Mouse (Mus musculus) stomach, postnatal 0 days (tissue): Measurements from ENCODE around the gene Tom1l2. TPM values are rescaled to one million over a fixed set of nuclear protein-coding genes. Genes with fewer than 3 reads are reported as not detected.
A peak's percentile ranks its signal among the peaks of the same experiment; 100 is the strongest.

ENCODE experiments used
- ATAC-seq: fragments of 200-750 bp; cut with Nextera tagmentation; 2 replicates; pipeline ENCODE4 v1.8.0; 2017; ENCODE audit not compliant: low FRiP score, low TSS enrichment
- DNase-seq: peaks from one replicate; pipeline ENCODE4 v3.0.0-alpha.2; 2016; ENCODE audit warnings: low spot score
- H3K27ac ChIP-seq: fragments of 300-500 bp; sonication (generic); replicated peaks from 2 replicates; pipeline ENCODE4 v1.5.1; 2014; ENCODE audit warnings: mild to moderate bottlenecking, control low read depth
- H3K27me3 ChIP-seq: fragments of 300-500 bp; sonication (generic); 2 replicates; pipeline ENCODE4 v1.6.1; 2014; ENCODE audit warnings: low read length; ENCODE audit not compliant: control insufficient read depth, insufficient read depth
- H3K36me3 ChIP-seq: fragments of 300-500 bp; sonication (generic); 2 replicates; pipeline ENCODE4 v1.6.1; 2014; ENCODE audit warnings: low read length, mixed read lengths; ENCODE audit not compliant: control insufficient read depth, insufficient read depth
- H3K4me1 ChIP-seq: fragments of 300-500 bp; sonication (generic); replicated peaks from 2 replicates; pipeline ENCODE4 v1.6.1; 2014; ENCODE audit warnings: antibody characterized with exemption; ENCODE audit not compliant: control insufficient read depth, insufficient read depth
- H3K4me2 ChIP-seq: fragments of 300-500 bp; sonication (generic); replicated peaks from 2 replicates; pipeline ENCODE4 v1.6.1; 2014; ENCODE audit warnings: low read depth, mild to moderate bottlenecking, control low read depth, moderate library complexity
- H3K4me3 ChIP-seq: fragments of 300-500 bp; sonication (generic); 2 replicates; pipeline ENCODE4 v1.5.1; 2014; ENCODE audit warnings: low read depth, low read length, control low read depth
- H3K9ac ChIP-seq: fragments of 300-500 bp; sonication (generic); 2 replicates; pipeline ENCODE4 v1.6.1; 2014; ENCODE audit warnings: mild to moderate bottlenecking, low read length, control low read depth, mixed read lengths
- H3K9me3 ChIP-seq: fragments of 300-500 bp; sonication (generic); 2 replicates; pipeline ENCODE4 v1.6.1; 2016; ENCODE audit warnings: low read length; ENCODE audit not compliant: control insufficient read depth
- CTCF ChIP-seq: IDR thresholded peaks from 2 replicates; pipeline ENCODE4 v1.5.1; 2016; ENCODE audit warnings: antibody characterized with exemption, low read depth, mild to moderate bottlenecking, moderate library complexity
- EP300 ChIP-seq: optimal IDR thresholded peaks from 2 replicates; pipeline ENCODE3; 2016; ENCODE audit warnings: antibody characterized with exemption
- WGBS: fragments of 180-500 bp; shearing (Covaris S2); extraction: QIAGEN DNeasy Blood & Tissue Kit; methylation state at CpG from one replicate; pipeline ENCODE4 v1.1.7; 2014; 5-methylcytosine and 5-hydroxymethylcytosine counted together
- polyA plus RNA-seq: library from polyadenylated mRNA; unstranded; fragments of >200 nt; fragmentation: Nextera tagmentation; extraction: Ambion mirVana; gene quantifications from 2 replicates; pipeline ENCODE4 v1.2.1, GENCODE M21; 2015

Gene Tom1l2
- polyA plus RNA-seq, 1 experiment from 2014 or later = 15.9 TPM

DNA sequence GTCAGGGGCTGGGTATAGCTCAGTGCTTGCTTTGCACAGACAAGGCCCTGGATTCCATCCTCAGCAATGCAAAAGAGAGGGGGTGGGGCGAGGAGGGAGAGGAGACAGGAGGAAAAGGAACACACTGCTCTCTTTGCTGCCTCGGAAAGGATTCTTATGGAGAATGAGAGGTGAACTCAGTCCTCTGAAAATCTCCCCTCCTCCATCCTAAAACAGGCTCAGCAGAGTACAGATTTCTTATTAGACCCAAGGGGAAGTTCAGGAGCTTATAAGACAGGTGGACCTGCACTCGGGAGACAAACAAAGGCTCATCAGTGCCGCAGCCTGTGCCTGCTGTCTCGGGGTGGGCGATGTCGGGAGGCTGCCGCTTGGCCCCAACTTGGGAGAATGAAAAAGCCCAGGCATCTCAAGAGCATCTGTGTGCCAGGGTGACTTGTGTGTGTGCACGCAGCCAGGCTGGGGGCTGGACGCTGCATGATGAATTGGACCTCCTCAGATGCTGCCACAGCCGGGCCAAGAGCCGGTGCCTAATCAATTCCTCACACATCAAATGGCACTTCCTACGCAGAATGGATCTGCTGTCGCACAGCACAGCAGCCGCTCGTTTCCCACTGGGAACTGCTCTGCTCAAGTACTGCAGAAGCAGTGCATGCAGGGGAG, 32.2 kb upstream of the Tom1l2 start:
- no peak overlapping the region for H3K9ac ChIP-seq
- H3K4me3 ChIP-seq = no peak overlapping the region
- DNase-seq (no peak), ATAC-seq (no peak)
- TF ChIP-seq EP300 = no peak
- no peak for TF ChIP-seq CTCF
- H3K4me2 ChIP-seq = no peak overlapping the region
- no peaks in the 10 kb centered on the region for H3K9me3 ChIP-seq
- H3K36me3 ChIP-seq = no peaks in the 10 kb centered on the region
- H3K27me3 ChIP-seq = no peaks in the 10 kb centered on the region
- WGBS = 8% methylated on average over 16 of the region's 16 CpGs
- H3K27ac ChIP-seq = no peak overlapping the region
- no peaks in the 10 kb centered on the region for H3K4me1 ChIP-seq

DNA sequence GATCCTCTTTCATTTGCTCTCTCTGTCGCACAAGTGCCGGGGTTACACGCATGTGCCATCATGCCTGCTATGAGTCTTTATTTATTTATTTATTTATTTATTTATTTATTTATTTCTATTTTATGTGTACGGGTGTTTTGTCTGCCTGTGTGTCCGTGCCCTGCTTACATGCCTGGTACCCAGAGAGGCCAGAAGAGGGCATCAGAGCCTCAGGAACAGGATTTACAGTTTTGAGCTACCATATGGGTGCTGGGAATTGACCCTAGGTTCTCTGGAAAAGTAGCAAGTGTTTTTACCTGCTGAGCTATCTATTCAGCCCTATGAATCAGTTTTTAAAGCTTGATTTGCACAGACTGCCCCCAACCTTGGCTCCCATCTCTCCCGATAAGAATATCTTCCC, 30.8 kb upstream of the Tom1l2 start:
- Histone ChIP-seq H3K4me1 (no peaks in the 10 kb centered on the region), H3K27ac (no peak overlapping the region), H3K4me3 (no peak overlapping the region), H3K36me3 (no peaks in the 10 kb centered on the region), H3K27me3 (no peaks in the 10 kb centered on the region), H3K4me2 (no peak overlapping the region), H3K9me3 (no peaks in the 10 kb centered on the region), H3K9ac (no peak overlapping the region)
- no peak for DNase-seq
- WGBS = 89% methylated on average over 6 of the region's 6 CpGs
- TF ChIP-seq EP300 = no peak
- peak; percentile 23; the same call in 1 of the 2 replicates for TF ChIP-seq CTCF
- ATAC-seq = no peak

DNA sequence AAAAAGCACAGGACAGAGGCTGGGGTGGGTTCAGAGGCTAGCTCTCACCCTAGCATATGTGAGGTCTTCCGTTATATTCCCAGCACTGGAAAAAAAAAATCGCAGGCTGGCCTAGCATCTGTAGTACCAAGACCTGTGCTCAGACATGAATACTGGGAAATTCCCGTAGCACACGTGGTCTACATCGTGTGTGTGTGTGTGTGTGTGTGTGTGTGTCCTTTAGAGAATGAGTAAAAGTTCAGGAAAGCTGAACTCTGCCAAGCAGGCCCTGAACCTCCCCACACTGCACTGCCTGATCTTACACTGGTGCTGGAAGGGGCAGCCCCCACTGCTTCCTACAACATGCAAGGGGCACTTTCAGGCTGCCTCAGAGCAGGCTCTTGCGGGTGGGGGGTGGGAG, 21.8 kb upstream of the Tom1l2 start:
- H3K9ac ChIP-seq = no peak overlapping the region
- no peak for TF ChIP-seq EP300
- TF ChIP-seq CTCF = no peak

DNA sequence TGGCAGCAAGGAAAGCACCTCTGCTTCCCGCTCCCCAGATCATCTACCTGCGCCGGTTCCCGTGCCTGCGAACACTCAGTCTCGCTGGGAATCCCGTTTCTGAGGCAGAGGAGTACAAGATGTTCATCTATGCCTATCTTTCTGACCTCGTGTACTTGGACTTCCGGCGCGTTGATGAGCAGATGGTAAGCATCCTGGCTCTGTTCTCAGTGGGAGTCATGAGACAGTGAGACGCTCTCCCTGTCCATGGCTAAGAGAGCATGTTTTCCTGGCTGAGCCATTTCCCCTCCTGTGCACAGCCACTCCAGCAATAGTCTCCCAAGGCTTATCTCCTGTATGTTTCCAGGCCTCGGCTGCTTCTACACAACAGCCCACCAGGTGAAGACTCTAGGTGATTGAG, 17.7 kb upstream of the Tom1l2 start:
- H3K27ac ChIP-seq = no peak overlapping the region
- no peak for ATAC-seq
- no peaks in the 10 kb centered on the region for H3K9me3 ChIP-seq
- TF ChIP-seq EP300 (no peak), CTCF (no peak)
- no peak for DNase-seq
- no peak overlapping the region for H3K4me3 ChIP-seq
- H3K36me3 ChIP-seq = no peaks in the 10 kb centered on the region
- H3K9ac ChIP-seq = no peak overlapping the region
- no peaks in the 10 kb centered on the region for H3K27me3 ChIP-seq
- H3K4me1 ChIP-seq = no peaks in the 10 kb centered on the region; the same call in 1 of the 2 replicates
- no peak overlapping the region for H3K4me2 ChIP-seq
- 78% methylated on average over 13 of the region's 13 CpGs for WGBS

More for the DNA sequence above, 21.8 kb upstream of the Tom1l2 start:
- no peak overlapping the region for H3K4me2 ChIP-seq
- 81% methylated on average over 6 of the region's 6 CpGs for WGBS
- H3K4me3 ChIP-seq = no peak overlapping the region
- H3K27ac ChIP-seq = no peak overlapping the region
- no peaks in the 10 kb centered on the region for H3K9me3 ChIP-seq
- ATAC-seq (no peak), DNase-seq (no peak)
- H3K4me1 ChIP-seq = no peaks in the 10 kb centered on the region
- no peaks in the 10 kb centered on the region for H3K36me3 ChIP-seq
- H3K27me3 ChIP-seq = no peaks in the 10 kb centered on the region

DNA sequence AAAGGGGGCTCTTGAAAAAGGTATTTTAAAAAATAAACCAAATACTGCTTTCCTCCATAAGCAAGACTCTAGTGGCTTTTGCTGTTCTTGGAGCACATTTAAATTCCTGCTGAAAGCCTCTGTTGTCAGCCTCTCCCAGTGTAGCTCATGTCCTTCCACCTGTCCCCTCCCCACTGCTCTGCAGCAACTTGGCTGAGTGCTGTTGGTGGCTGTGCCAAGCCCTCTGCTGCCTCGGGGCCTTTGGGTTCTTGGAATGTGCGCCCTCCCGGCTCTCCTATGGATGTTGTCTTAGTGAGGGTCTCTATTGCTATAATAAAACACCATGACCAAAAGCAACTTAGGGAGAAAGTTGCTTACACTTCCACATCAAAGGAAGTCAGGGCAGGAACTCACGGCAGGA, 16.7 kb upstream of the Tom1l2 start:
- Histone ChIP-seq H3K4me1 (no peaks in the 10 kb centered on the region; the same call in 1 of the 2 replicates), H3K36me3 (no peaks in the 10 kb centered on the region), H3K27me3 (no peaks in the 10 kb centered on the region), H3K9ac (no peak overlapping the region), H3K4me2 (no peak overlapping the region), H3K9me3 (no peaks in the 10 kb centered on the region), H3K27ac (no peak overlapping the region), H3K4me3 (no peak overlapping the region)
- TF ChIP-seq EP300 (no peak), CTCF (no peak)
- no peak for DNase-seq
- WGBS = 58% methylated on average over 4 of the region's 4 CpGs
- no peak for ATAC-seq

DNA sequence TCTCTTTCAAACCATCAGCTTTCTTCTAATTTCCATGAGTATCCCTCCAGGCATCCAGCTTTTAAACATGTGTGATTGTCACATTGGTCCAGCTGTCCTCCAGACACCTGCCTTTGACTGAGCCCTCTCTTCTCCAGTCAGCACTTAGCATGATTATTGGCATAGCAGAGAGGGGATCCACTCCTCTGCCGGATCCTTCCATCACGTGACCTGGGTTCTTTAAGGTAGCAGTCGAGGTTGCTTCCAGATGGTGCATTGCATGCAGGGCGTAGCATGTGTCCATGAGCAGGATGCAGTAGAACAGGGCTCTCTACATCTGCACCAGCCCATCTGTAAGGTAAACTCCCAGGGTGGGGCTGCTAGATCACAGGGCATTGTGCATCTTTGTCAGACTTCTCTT, 16.2 kb upstream of the Tom1l2 start:
- H3K4me3 ChIP-seq = no peak overlapping the region
- no peaks in the 10 kb centered on the region for H3K9me3 ChIP-seq
- H3K4me1 ChIP-seq = no peaks in the 10 kb centered on the region; the same call in 1 of the 2 replicates
- DNase-seq = no peak
- no peak for ATAC-seq
- H3K9ac ChIP-seq = no peak overlapping the region
- H3K36me3 ChIP-seq = no peaks in the 10 kb centered on the region
- TF ChIP-seq EP300 = no peak
- H3K4me2 ChIP-seq = no peak overlapping the region
- no peaks in the 10 kb centered on the region for H3K27me3 ChIP-seq
- H3K27ac ChIP-seq = no peak overlapping the region
- 54% methylated on average over 4 of the region's 4 CpGs for WGBS
